Mouse (Mus musculus) midbrain, embryonic 15.5 days (tissue): ENCODE measurements around the gene Srbd1. TPM values are rescaled to one million over a fixed set of nuclear protein-coding genes. Genes with fewer than 3 reads are reported as not detected.

Experiments
- ATAC-seq: fragments of 200-750 bp; cut with Nextera tagmentation; replicated peaks from 2 replicates; pipeline ENCODE4 v1.8.0; 2017; ENCODE audit warnings: moderate TSS enrichment
- H3K27ac ChIP-seq: fragments of 300-500 bp; sonication (generic); 2 replicates; pipeline ENCODE4 v1.5.1; 2015; ENCODE audit warnings: mild to moderate bottlenecking, inconsistent platforms
- H3K27me3 ChIP-seq: fragments of 300-500 bp; sonication (generic); replicated peaks from 2 replicates; pipeline ENCODE4 v1.6.1; 2015; ENCODE audit warnings: inconsistent platforms
- H3K36me3 ChIP-seq: fragments of 300-500 bp; sonication (generic); replicated peaks from 2 replicates; pipeline ENCODE4 v1.6.1; 2015; ENCODE audit warnings: inconsistent platforms
- H3K4me1 ChIP-seq: fragments of 300-500 bp; sonication (generic); 2 replicates; pipeline ENCODE4 v1.6.1; 2015; ENCODE audit warnings: inconsistent platforms
- H3K4me2 ChIP-seq: fragments of 300-500 bp; sonication (generic); 2 replicates; pipeline ENCODE4 v1.6.1; 2015; ENCODE audit warnings: inconsistent platforms, mild to moderate bottlenecking, moderate library complexity
- H3K4me3 ChIP-seq: fragments of 300-500 bp; sonication (generic); 2 replicates; pipeline ENCODE4 v1.5.1; 2015; ENCODE audit warnings: mild to moderate bottlenecking, inconsistent platforms
- H3K9ac ChIP-seq: fragments of 300-500 bp; sonication (generic); 2 replicates; pipeline ENCODE4 v1.6.1; 2015; ENCODE audit warnings: mild to moderate bottlenecking, inconsistent platforms
- H3K9me3 ChIP-seq: fragments of 300-500 bp; sonication (generic); 2 replicates; pipeline ENCODE4 v1.6.1; 2016; ENCODE audit warnings: inconsistent platforms
- WGBS: fragments of 180-500 bp; shearing (Covaris S2); methylation state at CpG from one replicate; pipeline ENCODE4 v1.1.7; 2015; ENCODE audit warnings: mixed read lengths; 5-methylcytosine and 5-hydroxymethylcytosine counted together
- polyA plus RNA-seq: library from polyadenylated mRNA; unstranded; fragments of >200 nt; fragmentation: Nextera tagmentation; extraction: Ambion mirVana; gene quantifications from 2 replicates; pipeline ENCODE4 v1.2.1, GENCODE M21; 2015

Gene Srbd1
- polyA plus RNA-seq = 13.5 and 14.8 TPM in 2 replicates

DNA sequence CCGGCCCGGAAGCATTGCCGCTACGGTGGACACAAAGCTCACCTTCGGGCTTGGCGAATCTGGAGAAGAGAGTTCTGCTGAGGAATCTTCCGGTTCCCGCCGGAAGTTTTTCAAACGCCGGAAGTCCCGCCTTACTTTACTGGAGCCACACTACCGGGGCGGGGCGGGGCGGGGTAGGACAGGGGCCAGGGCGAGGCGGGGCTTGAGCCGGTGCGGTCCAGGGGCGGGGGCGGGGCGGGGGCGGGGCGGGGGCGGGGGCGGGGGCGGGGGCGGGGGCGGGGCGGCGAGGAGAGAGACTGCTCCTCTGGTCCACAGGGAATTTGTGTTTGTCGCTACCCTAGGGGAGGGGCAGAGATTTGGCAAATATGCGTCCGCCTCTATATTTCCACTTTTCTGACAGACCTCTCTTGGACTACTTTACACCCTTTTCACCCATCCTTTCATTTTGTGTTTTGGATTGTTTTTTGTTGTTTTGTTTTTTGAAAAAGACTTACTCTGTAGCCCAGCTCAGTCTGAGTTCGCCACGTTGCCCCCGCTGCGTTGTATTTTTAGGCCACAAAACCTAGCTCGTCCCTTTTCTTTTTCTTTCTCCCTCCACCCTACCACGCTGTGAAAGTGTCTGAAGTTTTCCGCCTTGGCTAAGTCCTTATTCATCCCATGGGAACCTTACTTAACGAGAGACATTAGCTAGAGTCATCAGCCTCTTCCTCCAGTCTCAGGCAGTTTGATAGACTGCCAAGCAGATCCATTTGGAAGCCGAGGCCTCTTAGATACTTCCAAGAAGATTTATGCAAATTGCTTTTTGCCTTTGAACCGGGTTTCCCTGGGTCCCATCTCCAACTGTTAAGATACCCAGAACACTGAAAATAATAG lies at the start of gene Srbd1:
Gene Srbd1, minus strand, starts transcription at position 97 of the 873 bp plus-strand sequence.
- Histone ChIP-seq H3K27ac (peak within 1 kb of the TSS; percentile 65), H3K27me3 (no peaks in the 10 kb centered on the region), H3K9me3 (no peaks in the 10 kb centered on the region), H3K4me1 (peaks cover 12% of the 10 kb centered on the region), H3K9ac (peak within 1 kb of the TSS; percentile 59), H3K4me3 (peak within 1 kb of the TSS; percentile 71), H3K36me3 (no peaks in the 10 kb centered on the region), H3K4me2 (peak within 1 kb of the TSS; percentile 96)
- peak; percentile 96 for ATAC-seq
- WGBS = 1% methylated on average over 31 of the region's 45 CpGs

DNA sequence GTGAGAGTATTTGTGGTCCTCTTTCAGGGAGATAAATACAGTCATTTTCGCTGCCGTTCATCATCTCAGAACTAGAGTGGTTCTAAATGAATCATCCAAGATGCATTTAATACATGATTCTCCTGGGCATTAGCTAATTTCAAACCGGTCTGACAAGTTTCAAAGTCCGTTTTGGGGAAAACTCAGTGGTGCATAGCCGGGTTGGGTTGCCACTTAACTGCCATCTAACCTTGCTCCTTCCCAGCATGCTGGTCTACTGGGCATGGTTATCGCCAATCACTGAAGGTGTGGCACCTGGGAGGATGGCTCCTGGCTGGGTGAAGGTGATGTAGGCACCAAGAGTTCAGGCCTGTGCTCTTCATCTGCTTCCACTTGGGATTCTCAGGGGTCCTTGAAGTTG lies 49.0 kb upstream of the Srbd1 start:
- Histone ChIP-seq H3K27ac (no peak overlapping the region), H3K27me3 (no peaks in the 10 kb centered on the region), H3K4me2 (no peak overlapping the region), H3K4me1 (no peaks in the 10 kb centered on the region), H3K36me3 (no peaks in the 10 kb centered on the region), H3K4me3 (no peak overlapping the region), H3K9ac (no peak overlapping the region), H3K9me3 (no peaks in the 10 kb centered on the region)
- no peak for ATAC-seq
- 94% methylated on average over 6 of the region's 6 CpGs for WGBS

DNA sequence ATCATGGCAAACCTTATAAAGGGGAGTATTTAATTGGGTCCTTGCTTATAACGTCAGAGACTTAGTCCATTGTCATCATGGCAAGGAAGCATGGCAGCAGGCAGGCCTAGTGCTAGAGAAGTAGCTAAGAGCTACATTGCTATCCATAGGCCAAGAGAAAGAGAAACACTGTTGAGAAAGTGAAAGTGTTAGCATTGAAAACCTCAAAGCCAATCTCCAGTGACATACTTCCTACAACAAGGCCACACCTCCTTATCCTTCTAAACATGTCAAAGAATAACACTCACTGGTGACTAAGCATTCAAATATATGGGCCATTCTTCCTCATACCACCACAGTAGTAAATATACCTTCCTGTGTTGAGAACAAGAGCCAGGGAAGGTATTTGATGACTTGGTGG lies 42.8 kb upstream of the Srbd1 start:
- Histone ChIP-seq H3K27ac (no peak overlapping the region), H3K4me3 (no peak overlapping the region), H3K27me3 (no peaks in the 10 kb centered on the region), H3K36me3 (no peaks in the 10 kb centered on the region), H3K9ac (no peak overlapping the region), H3K4me2 (no peak overlapping the region), H3K9me3 (no peaks in the 10 kb centered on the region), H3K4me1 (peaks cover 18% of the 10 kb centered on the region)
- ATAC-seq = no peak
- 92% methylated on average over 1 of the region's 1 CpGs for WGBS

DNA sequence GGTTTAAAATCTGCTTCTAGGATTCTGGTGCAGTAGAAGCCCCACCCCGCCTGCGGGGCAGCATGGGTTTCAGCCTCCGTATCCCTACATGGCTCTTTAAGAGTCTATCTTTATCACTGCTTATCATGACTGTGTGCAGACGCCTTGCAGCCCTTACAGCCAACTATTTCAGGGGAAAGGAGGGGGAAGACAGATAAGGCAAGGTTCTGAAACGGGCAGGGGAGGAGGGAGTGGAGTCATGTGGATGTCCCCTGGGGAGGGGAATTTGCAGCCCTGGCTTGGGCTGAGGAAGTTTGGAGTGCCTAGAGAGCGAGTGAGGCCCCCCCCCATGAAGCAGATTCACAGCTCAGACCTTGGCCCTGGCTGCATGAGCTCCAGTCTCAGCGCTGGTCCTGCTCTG lies 40.6 kb upstream of the Srbd1 start:
- ATAC-seq = no peak
- Histone ChIP-seq H3K27ac (no peak overlapping the region), H3K9me3 (no peaks in the 10 kb centered on the region), H3K4me2 (no peak overlapping the region), H3K4me3 (no peak overlapping the region), H3K9ac (no peak overlapping the region), H3K36me3 (no peaks in the 10 kb centered on the region), H3K27me3 (no peaks in the 10 kb centered on the region), H3K4me1 (peaks cover 18% of the 10 kb centered on the region)
- WGBS = 48% methylated on average over 7 of the region's 7 CpGs

DNA sequence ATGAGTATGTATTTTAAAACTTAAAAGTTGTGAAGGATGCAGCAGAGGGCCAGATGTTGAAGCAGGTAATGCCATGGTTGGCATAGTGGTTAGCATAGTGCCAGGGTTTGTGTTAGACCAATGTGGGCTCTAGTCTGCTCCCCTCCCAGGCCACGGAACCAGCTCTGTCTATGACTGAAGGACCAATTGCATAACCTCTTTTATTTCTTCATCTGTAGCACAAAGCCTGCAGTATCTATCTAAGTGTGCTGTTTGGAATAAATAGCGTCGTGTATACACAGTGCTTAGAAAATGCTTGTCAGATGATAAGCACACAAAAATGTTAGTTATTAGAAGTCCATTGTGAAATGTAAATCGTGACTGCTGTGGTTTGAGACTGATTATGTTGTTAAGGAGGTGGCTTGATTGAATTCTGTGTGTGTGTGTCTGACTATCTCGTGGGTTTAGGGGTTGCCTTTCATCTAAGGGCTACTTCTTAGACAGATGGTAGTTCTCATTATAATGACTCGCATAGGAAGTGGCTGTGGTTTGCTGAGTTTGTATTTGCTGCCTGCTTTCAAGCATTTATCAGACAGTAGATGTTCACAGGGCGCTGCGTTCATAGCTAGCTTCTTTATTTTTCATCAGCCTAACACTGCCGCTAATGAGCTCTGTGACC lies 39.7 kb upstream of the Srbd1 start:
- Histone ChIP-seq H3K36me3 (no peaks in the 10 kb centered on the region), H3K4me2 (no peak overlapping the region), H3K4me3 (no peak overlapping the region), H3K9ac (no peak overlapping the region), H3K27ac (no peak overlapping the region), H3K4me1 (peaks cover 18% of the 10 kb centered on the region), H3K27me3 (no peaks in the 10 kb centered on the region), H3K9me3 (no peaks in the 10 kb centered on the region)
- no peak for ATAC-seq
- 46% methylated on average over 9 of the region's 9 CpGs for WGBS

DNA sequence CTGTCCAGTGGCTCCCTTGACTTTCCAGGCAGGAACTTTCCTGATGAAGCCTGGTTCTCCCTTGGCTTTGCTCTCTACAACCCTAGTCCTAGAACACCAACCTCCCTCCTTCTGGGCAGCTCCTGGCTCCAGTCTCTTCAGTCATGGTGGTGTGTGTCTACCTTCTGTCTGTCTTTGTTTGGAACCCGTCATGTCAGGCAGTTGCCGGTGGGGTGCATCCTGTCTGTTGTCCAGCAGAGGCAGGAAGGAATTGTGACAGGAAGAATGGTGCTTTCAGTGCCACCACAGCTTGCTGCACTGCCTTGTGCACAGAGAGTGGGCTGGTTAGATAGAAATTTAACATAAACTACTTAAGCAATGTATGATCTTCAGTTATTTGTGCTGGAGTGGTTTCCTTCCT lies 38.8 kb upstream of the Srbd1 start:
- peaks cover 18% of the 10 kb centered on the region for H3K4me1 ChIP-seq
- H3K27me3 ChIP-seq = no peaks in the 10 kb centered on the region
- H3K36me3 ChIP-seq = no peaks in the 10 kb centered on the region
- no peak overlapping the region for H3K27ac ChIP-seq
- WGBS = 14% methylated on average over 2 of the region's 2 CpGs
- no peaks in the 10 kb centered on the region for H3K9me3 ChIP-seq
- no peak overlapping the region for H3K9ac ChIP-seq
- no peak overlapping the region for H3K4me2 ChIP-seq
- no peak for ATAC-seq
- H3K4me3 ChIP-seq = no peak overlapping the region

DNA sequence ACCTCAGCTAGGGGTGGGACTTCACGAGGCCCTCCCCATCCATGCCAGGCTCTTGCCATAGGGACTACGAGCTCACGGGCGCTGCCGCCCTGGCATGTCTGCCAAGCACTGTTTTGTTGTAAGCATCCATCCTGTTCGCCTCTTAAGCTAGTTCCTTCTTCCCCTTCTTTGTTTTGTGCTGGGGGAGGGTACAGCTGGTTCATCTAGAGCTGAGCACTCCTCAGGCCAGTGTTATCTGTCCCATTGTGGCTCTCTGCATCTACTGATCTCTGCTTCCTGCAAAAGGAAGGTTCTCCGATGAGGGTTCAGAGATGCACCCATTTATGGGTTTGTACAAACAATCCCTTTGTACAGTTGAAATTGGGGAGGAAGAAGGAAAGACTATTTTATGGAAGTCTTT lies 31.7 kb upstream of the Srbd1 start:
- Histone ChIP-seq H3K4me1 (0 out of 2 replicates have a peak, but pooled peaks cover 2% of the 10 kb centered on the region), H3K27ac (no peak overlapping the region), H3K9me3 (no peaks in the 10 kb centered on the region), H3K36me3 (no peaks in the 10 kb centered on the region), H3K4me3 (no peak overlapping the region), H3K9ac (no peak overlapping the region), H3K4me2 (no peak overlapping the region), H3K27me3 (no peaks in the 10 kb centered on the region)
- 85% methylated on average over 7 of the region's 7 CpGs for WGBS
- ATAC-seq = no peak

DNA sequence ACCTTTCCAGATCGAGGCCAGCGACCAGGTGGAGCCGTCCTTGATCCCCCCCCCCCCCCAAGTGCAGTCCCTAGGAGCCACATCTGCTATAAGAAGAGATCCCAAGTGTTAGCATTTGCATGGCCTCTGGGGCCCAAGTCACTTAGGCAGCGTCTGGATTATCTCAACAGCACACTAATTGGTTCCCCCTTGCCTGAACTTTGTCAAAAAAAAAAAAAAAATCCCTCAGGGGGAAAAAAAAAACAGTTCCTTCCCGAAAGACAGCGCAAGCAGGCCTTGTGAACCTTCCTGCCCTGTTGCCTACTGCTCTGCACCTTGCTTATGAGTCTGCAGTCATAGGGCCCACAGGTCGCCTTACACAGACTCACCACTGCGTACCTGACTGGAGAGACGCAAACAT lies 30.5 kb upstream of the Srbd1 start:
- Histone ChIP-seq H3K4me1 (peaks cover 11% of the 10 kb centered on the region), H3K9ac (no peak overlapping the region), H3K9me3 (no peaks in the 10 kb centered on the region), H3K4me3 (no peak overlapping the region), H3K4me2 (no peak overlapping the region), H3K36me3 (no peaks in the 10 kb centered on the region), H3K27ac (no peak overlapping the region), H3K27me3 (no peaks in the 10 kb centered on the region)
- 64% methylated on average over 9 of the region's 9 CpGs for WGBS
- ATAC-seq = no peak

DNA sequence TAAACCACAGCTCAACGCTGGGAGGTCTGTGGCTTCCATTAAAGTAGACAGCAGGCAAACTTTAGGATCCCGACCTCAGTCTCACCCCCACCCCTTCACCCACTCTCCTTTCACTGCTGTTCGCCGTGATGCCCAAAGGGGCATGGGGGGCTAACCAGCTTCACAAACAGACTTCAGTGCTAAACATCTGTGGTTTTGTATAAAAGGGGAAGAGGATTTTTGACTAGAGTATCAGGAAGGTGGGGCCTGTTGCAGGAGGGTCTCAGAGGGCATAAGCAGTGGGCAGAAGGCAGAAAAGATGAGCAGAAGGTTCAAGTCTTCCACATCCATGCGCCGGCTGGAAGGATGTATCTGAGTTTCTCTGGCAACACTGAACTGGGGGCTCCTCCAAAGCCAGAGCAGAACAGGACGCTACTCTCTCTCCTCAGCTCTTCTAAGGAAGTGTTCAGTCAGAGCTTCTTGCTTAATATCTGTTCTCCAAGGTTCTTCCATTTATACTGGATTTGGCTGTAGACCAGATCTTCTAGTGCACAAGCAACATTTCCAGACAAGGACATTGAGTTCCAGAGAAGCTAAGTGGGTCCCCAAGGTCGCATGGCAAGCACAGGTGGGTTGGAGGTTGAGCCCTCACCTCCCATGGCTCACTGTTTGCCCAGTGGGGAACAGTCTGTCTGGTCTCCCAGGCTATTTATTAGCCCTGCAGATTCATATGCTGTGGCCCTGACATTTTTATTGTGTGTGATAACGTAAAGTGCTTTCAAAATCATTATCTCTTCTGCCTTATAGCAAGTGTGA lies 25.4 kb upstream of the Srbd1 start:
- H3K27me3 ChIP-seq = no peaks in the 10 kb centered on the region
- WGBS = 50% methylated on average over 9 of the region's 9 CpGs

DNA sequence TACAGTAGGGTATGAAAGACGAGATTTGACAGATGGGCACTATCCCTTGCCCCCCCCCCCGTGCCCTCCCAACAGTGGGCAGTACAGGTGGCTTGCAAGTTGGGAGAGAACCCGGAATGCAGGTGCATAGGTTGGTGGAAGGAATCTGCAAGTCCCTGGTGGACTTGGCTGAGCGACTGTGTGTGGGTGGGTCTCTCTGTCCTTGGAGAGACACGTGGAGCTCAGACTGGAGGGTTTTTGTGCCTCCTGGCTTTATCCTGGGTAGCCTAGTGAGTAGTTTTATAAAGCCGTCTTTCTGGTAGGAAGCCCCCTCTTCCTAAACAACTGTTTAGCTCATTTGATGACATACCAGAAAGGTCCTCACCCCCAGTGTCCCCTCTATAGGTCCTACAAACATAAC lies 24.1 kb upstream of the Srbd1 start:
- H3K4me3 ChIP-seq = peak overlapping the region; percentile 53
- no peaks in the 10 kb centered on the region for H3K36me3 ChIP-seq
- no peak overlapping the region for H3K27ac ChIP-seq
- H3K9me3 ChIP-seq = no peaks in the 10 kb centered on the region
- H3K9ac ChIP-seq = peak overlapping the region; percentile 47
- H3K4me2 ChIP-seq = peak overlapping the region; percentile 90
- 16% methylated on average over 6 of the region's 6 CpGs for WGBS
- 0 out of 2 replicates have a peak, but pooled peaks have one; percentile 1 for ATAC-seq
- peaks cover 46% of the 10 kb centered on the region for H3K4me1 ChIP-seq
- H3K27me3 ChIP-seq = 0 out of 2 replicates have a peak, but pooled peaks cover 2% of the 10 kb centered on the region

More for the DNA sequence above, 25.4 kb upstream of the Srbd1 start:
- peak overlapping the region; percentile 90 for H3K4me2 ChIP-seq
- peak overlapping the region; percentile 47 for H3K9ac ChIP-seq
- H3K27ac ChIP-seq = no peak overlapping the region
- no peak for ATAC-seq
- H3K4me1 ChIP-seq = peaks cover 46% of the 10 kb centered on the region
- no peaks in the 10 kb centered on the region for H3K9me3 ChIP-seq
- no peaks in the 10 kb centered on the region for H3K36me3 ChIP-seq
- H3K4me3 ChIP-seq = peak overlapping the region; percentile 53

DNA sequence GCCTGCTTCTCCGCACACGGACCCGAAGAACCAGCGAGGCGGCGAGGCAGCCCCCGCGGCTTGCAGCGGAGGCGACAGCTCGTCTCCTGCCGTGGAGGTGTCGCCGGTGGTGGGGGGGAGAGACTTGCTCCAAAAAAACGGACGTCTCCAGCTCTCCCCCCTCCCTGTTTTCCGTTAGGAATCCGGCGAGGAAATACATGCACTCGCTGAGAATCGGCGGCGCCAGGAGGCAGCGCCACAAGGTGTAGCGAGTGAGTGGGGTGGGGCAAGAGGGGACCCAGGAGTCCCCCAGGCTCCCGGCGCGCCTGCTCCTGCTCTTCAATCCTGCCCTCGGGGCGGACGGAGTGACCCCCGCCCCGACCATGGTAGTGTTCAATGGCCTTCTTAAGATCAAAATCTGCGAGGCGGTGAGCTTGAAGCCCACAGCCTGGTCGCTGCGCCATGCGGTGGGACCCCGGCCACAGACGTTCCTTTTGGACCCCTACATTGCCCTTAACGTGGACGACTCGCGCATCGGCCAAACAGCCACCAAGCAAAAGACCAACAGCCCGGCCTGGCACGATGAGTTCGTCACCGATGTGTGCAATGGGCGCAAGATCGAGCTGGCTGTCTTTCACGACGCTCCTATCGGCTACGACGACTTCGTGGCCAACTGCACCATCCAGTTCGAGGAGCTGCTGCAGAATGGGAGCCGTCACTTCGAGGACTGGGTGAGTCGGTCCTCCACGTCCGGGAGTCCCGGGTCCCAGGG lies 23.4 kb upstream of the Srbd1 start:
- Histone ChIP-seq H3K4me3 (peak overlapping the region; percentile 53), H3K4me2 (peak overlapping the region; percentile 90), H3K4me1 (peaks cover 46% of the 10 kb centered on the region), H3K27ac (peak overlapping the region; percentile 77), H3K27me3 (0 out of 2 replicates have a peak, but pooled peaks cover 2% of the 10 kb centered on the region), H3K36me3 (no peaks in the 10 kb centered on the region), H3K9ac (peak overlapping the region; percentile 47), H3K9me3 (no peaks in the 10 kb centered on the region)
- WGBS = 1% methylated on average over 64 of the region's 64 CpGs
- ATAC-seq = peak; percentile 25
